Mouse (Mus musculus) heart, embryonic 12.5 days (tissue): ENCODE data around the gene Aox3. TPM values are rescaled to one million over a fixed set of nuclear protein-coding genes. Genes with fewer than 3 reads are reported as not detected.

Experiments used
- ATAC-seq: fragments of 200-750 bp; cut with Nextera tagmentation; 2 replicates; pipeline ENCODE4 v1.8.0; 2017; ENCODE audit warnings: moderate TSS enrichment, moderate library complexity; ENCODE audit not compliant: insufficient number of reproducible peaks, low FRiP score
- H3K27ac ChIP-seq: fragments of 300-500 bp; sonication (generic); 2 replicates; pipeline ENCODE4 v1.5.1; 2016; ENCODE audit warnings: mild to moderate bottlenecking, moderate library complexity; ENCODE audit not compliant: poor library complexity, severe bottlenecking
- H3K27me3 ChIP-seq: fragments of 300-500 bp; sonication (generic); replicated peaks from 2 replicates; pipeline ENCODE4 v1.6.1; 2016; ENCODE audit warnings: mild to moderate bottlenecking, moderate library complexity
- H3K36me3 ChIP-seq: fragments of 300-500 bp; sonication (generic); 2 replicates; pipeline ENCODE4 v1.6.1; 2016; ENCODE audit warnings: mild to moderate bottlenecking, moderate library complexity
- H3K4me1 ChIP-seq: fragments of 300-500 bp; sonication (generic); replicated peaks from 2 replicates; pipeline ENCODE4 v1.6.1; 2016; ENCODE audit warnings: mild to moderate bottlenecking
- H3K4me2 ChIP-seq: fragments of 300-500 bp; sonication (generic); 2 replicates; pipeline ENCODE4 v1.6.1; 2016; ENCODE audit warnings: mild to moderate bottlenecking, moderate library complexity
- H3K4me3 ChIP-seq: fragments of 300-500 bp; sonication (generic); 2 replicates; pipeline ENCODE4 v1.5.1; 2016; ENCODE audit warnings: mild to moderate bottlenecking
- H3K9ac ChIP-seq: fragments of 300-500 bp; sonication (generic); 2 replicates; pipeline ENCODE4 v1.6.1; 2016; ENCODE audit warnings: mild to moderate bottlenecking, moderate library complexity
- H3K9me3 ChIP-seq: fragments of 300-500 bp; sonication (generic); replicated peaks from 2 replicates; pipeline ENCODE4 v1.6.1; 2016; ENCODE audit warnings: mild to moderate bottlenecking, moderate library complexity
- WGBS: fragments of 180-500 bp; shearing (Covaris S2); methylation state at CpG from one replicate; pipeline ENCODE4 v1.1.7; 2016; 5-methylcytosine and 5-hydroxymethylcytosine counted together
- polyA plus RNA-seq: library from polyadenylated mRNA; unstranded; fragments of >200 nt; fragmentation: Nextera tagmentation; extraction: Ambion mirVana; gene quantifications from 2 replicates; pipeline ENCODE4 v1.2.1, GENCODE M21; 2016

Aox3 gene
- polyA plus RNA-seq, 1 experiment from 2014 or later = not detected

- no peak overlapping the region for H3K4me2 ChIP-seq
- H3K27ac ChIP-seq = no peak overlapping the region
- no peaks in the 10 kb centered on the region for H3K36me3 ChIP-seq
- H3K9me3 ChIP-seq = no peaks in the 10 kb centered on the region
- 0 out of 2 replicates have a peak, but pooled peaks cover 6% of the 10 kb centered on the region for H3K27me3 ChIP-seq
- no peak for ATAC-seq
- no peak overlapping the region for H3K9ac ChIP-seq
- H3K4me1 ChIP-seq = peaks cover 12% of the 10 kb centered on the region
- no peak overlapping the region for H3K4me3 ChIP-seq
- 34% methylated on average over 5 of the region's 5 CpGs for WGBS
Observed at GRCm38 (mm10) chr1:58230542-58230941, 117.6 kb downstream of the Aox3 start.

DNA sequence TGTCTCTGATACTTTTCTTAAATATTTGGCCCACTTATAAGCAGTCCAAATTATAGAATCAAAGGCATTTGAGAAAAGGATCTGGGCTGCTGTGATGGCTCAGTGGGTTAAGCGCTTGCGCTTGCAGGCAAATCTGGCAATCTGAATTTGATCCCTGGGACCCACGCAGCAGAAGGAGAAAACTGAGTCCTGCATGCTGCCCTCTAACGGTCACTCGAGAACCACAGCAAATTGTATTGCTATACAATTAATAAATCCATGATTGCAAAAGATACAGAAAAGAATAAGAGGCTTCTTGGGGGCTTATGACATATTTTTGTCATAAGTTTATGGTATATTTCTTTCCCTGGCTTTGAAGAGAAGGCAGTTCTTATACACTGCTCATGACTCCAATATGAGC lies 122.5 kb downstream of the Aox3 start:
- 50% methylated on average over 5 of the region's 5 CpGs for WGBS
- no peaks in the 10 kb centered on the region for H3K27me3 ChIP-seq
- no peak for ATAC-seq
- no peak overlapping the region for H3K27ac ChIP-seq
- peaks cover 21% of the 10 kb centered on the region for H3K4me1 ChIP-seq
- H3K4me3 ChIP-seq = no peak overlapping the region
- H3K9me3 ChIP-seq = no peaks in the 10 kb centered on the region
- H3K4me2 ChIP-seq = no peak overlapping the region
- H3K36me3 ChIP-seq = no peaks in the 10 kb centered on the region
- H3K9ac ChIP-seq = no peak overlapping the region

DNA sequence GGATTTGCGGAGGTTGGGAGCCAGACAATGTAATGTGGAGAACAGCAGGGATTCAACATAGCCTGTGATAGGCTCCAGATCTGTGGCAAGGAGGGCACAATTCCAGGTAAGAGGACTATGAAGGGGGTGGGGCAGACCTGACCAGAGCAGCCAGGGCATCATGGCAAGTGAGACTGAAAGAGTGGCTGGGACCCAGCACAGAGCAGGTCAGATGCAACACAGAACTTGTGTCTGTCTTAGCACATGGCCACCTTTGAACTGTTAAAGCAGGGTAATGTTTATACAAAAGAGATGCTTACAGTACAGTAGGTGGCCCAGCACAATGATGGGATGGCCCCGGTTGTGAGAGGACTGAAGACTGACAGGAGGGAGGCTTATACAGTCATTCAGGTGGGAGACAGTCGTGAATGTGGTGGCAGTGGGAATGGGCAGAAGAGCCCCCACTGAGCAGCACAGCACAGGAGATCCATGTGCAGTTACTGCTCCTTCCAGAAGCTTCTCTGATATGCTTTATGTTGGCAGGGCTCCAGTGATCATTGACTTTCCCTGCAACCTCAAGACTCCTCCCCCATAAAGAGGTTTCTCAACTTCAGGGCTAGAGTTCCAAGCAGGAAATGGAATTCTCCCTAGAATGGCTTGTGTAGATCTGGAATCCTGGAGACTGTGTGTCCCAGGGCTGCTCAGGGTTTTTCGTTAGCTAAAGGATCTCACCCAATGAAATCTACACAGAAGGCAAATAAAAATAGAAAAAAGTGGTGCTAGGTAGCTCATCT lies 124.8 kb downstream of the Aox3 start:
- no peak for ATAC-seq
- WGBS = 75% methylated on average over 4 of the region's 4 CpGs
- H3K27me3 ChIP-seq = no peaks in the 10 kb centered on the region
- H3K36me3 ChIP-seq = no peaks in the 10 kb centered on the region
- H3K9ac ChIP-seq = no peak overlapping the region
- no peaks in the 10 kb centered on the region for H3K9me3 ChIP-seq
- H3K4me2 ChIP-seq = no peak overlapping the region
- H3K4me1 ChIP-seq = peaks cover 15% of the 10 kb centered on the region
- no peak overlapping the region for H3K4me3 ChIP-seq
- H3K27ac ChIP-seq = no peak overlapping the region

- no peak overlapping the region for H3K4me2 ChIP-seq
- no peak overlapping the region for H3K27ac ChIP-seq
- no peak for ATAC-seq
- 59% methylated on average over 5 of the region's 5 CpGs for WGBS
- peaks cover 15% of the 10 kb centered on the region for H3K4me1 ChIP-seq
- H3K36me3 ChIP-seq = no peaks in the 10 kb centered on the region
- H3K9ac ChIP-seq = no peak overlapping the region
- no peaks in the 10 kb centered on the region for H3K9me3 ChIP-seq
- no peak overlapping the region for H3K4me3 ChIP-seq
- no peaks in the 10 kb centered on the region for H3K27me3 ChIP-seq
Observed at GRCm38 (mm10) chr1:58238440-58238839, 125.5 kb downstream of the Aox3 start.

DNA sequence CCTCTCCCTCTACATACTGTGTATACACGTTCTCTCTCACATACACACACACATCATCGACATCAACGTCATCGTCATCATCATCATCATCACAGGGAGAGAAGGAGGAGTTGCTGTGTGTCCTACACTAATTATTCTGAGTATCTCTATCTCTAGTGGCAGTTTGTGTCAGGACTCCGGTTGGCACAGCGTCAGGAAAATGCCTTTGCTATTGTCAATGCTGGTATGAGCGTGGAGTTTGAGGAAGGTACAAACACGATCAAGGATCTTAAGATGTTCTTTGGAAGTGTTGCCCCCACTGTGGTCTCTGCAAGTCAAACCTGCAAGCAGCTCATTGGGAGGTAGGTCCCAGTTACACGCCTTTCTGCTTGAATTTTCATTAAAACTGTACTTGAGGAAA lies 126.0 kb downstream of the Aox3 start:
- H3K4me3 ChIP-seq = no peak overlapping the region
- no peaks in the 10 kb centered on the region for H3K27me3 ChIP-seq
- no peaks in the 10 kb centered on the region for H3K36me3 ChIP-seq
- H3K9me3 ChIP-seq = no peaks in the 10 kb centered on the region
- H3K27ac ChIP-seq = no peak overlapping the region
- H3K9ac ChIP-seq = no peak overlapping the region
- no peak for ATAC-seq
- 88% methylated on average over 9 of the region's 9 CpGs for WGBS
- H3K4me2 ChIP-seq = no peak overlapping the region
- H3K4me1 ChIP-seq = peaks cover 15% of the 10 kb centered on the region

DNA sequence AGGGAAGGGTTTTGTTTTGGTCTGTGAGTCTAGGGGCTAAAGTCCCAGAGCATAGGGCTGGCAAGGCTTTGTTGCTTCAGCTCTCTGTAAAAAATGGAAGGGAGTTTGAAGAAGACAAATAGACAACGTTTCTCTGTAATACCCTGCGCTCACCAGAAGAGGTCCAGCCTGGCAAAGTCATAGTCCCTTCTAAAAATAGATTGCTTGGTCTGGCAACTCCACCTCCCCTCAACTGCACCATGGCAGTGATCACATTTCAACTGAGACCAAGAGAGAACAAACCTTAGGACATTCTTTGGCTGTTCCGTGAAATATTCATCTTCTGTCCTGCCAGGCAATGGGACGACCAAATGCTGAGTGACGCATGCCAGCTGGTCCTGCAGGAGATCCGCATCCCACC lies 127.4 kb downstream of the Aox3 start:
- 46% methylated on average over 6 of the region's 6 CpGs for WGBS
- no peaks in the 10 kb centered on the region for H3K27me3 ChIP-seq
- no peak overlapping the region for H3K4me2 ChIP-seq
- no peak for ATAC-seq
- H3K9me3 ChIP-seq = no peaks in the 10 kb centered on the region
- H3K27ac ChIP-seq = no peak overlapping the region
- no peak overlapping the region for H3K9ac ChIP-seq
- peaks cover 15% of the 10 kb centered on the region for H3K4me1 ChIP-seq
- H3K36me3 ChIP-seq = no peaks in the 10 kb centered on the region
- no peak overlapping the region for H3K4me3 ChIP-seq

- Histone ChIP-seq H3K4me3 (no peak overlapping the region), H3K9ac (no peak overlapping the region), H3K4me2 (no peak overlapping the region), H3K36me3 (no peaks in the 10 kb centered on the region), H3K27ac (no peak overlapping the region), H3K27me3 (no peaks in the 10 kb centered on the region), H3K9me3 (no peaks in the 10 kb centered on the region), H3K4me1 (no peaks in the 10 kb centered on the region)
- no peak for ATAC-seq
- WGBS = 73% methylated on average over 3 of the region's 3 CpGs
Observed at GRCm38 (mm10) chr1:58244487-58244886, 131.6 kb downstream of the Aox3 start.

GRCm38 (mm10) chr1:58248518-58248917 lies 135.6 kb downstream of the Aox3 start:
- Histone ChIP-seq H3K36me3 (no peaks in the 10 kb centered on the region), H3K4me2 (no peak overlapping the region), H3K4me3 (no peak overlapping the region), H3K9me3 (no peaks in the 10 kb centered on the region), H3K4me1 (no peaks in the 10 kb centered on the region), H3K27me3 (no peaks in the 10 kb centered on the region), H3K9ac (no peak overlapping the region), H3K27ac (no peak overlapping the region)
- no peak for ATAC-seq
- WGBS = 68% methylated on average over 1 of the region's 1 CpGs

Other genes starting within 250 kb of the Aox3 start
- gene Sgo2a, start 117.2 kb upstream of the Aox3 start, polyA plus RNA-seq = 20.9 and 21.5 TPM in 2 replicates
- 11.2 and 11.3 TPM in 2 replicates for gene Kctd18, start 94.2 kb upstream of the Aox3 start, polyA plus RNA-seq
- 0.23 and 0.36 TPM in 2 replicates for gene Aox1, start 83.2 kb upstream of the Aox3 start, polyA plus RNA-seq
- 0.14 and 0.27 TPM in 2 replicates for gene Aox4, start 97.3 kb downstream of the Aox3 start, polyA plus RNA-seq
- not detected in 2 replicates for gene Aox2, start 165.2 kb downstream of the Aox3 start, polyA plus RNA-seq